Mouse (Mus musculus) limb, embryonic 10.5 days (tissue): ENCODE results near the gene S100a2. TPM values are rescaled to one million over a fixed set of nuclear protein-coding genes. Genes with fewer than 3 reads are reported as not detected.

Source experiments
- DNase-seq: peaks from one replicate; pipeline ENCODE4 v3.0.0-alpha.2; 2017; ENCODE audit warnings: low spot score
- H3K27ac ChIP-seq: fragments of 300-500 bp; sonication (generic); 2 replicates; pipeline ENCODE4 v1.5.1; 2016; ENCODE audit warnings: mild to moderate bottlenecking
- H3K27me3 ChIP-seq: fragments of 300-500 bp; sonication (generic); 2 replicates; pipeline ENCODE4 v1.6.1; 2016; ENCODE audit warnings: low read depth, mild to moderate bottlenecking; ENCODE audit not compliant: poor library complexity, severe bottlenecking
- H3K36me3 ChIP-seq: fragments of 300-500 bp; sonication (generic); 2 replicates; pipeline ENCODE4 v1.6.1; 2016; ENCODE audit warnings: mild to moderate bottlenecking, moderate library complexity
- H3K4me1 ChIP-seq: fragments of 300-500 bp; sonication (generic); 2 replicates; pipeline ENCODE4 v1.6.1; 2016
- H3K4me3 ChIP-seq: fragments of 300-500 bp; sonication (generic); 2 replicates; pipeline ENCODE4 v1.5.1; 2016; ENCODE audit warnings: mild to moderate bottlenecking, moderate library complexity
- H3K9me3 ChIP-seq: fragments of 300-500 bp; sonication (generic); replicated peaks from 2 replicates; pipeline ENCODE4 v1.6.1; 2016; ENCODE audit warnings: mild to moderate bottlenecking
- WGBS: fragments of 180-500 bp; shearing (Covaris S2); methylation state at CpG from one replicate; pipeline ENCODE4 v1.1.7; 2016; 5-methylcytosine and 5-hydroxymethylcytosine counted together
- polyA plus RNA-seq: library from polyadenylated mRNA; unstranded; fragments of >200 nt; fragmentation: Nextera tagmentation; extraction: Ambion mirVana; gene quantifications from 2 replicates; pipeline ENCODE4 v1.2.1, GENCODE M21; 2016

The S100a2 gene
- polyA plus RNA-seq = not detected in 2 replicates

DNA sequence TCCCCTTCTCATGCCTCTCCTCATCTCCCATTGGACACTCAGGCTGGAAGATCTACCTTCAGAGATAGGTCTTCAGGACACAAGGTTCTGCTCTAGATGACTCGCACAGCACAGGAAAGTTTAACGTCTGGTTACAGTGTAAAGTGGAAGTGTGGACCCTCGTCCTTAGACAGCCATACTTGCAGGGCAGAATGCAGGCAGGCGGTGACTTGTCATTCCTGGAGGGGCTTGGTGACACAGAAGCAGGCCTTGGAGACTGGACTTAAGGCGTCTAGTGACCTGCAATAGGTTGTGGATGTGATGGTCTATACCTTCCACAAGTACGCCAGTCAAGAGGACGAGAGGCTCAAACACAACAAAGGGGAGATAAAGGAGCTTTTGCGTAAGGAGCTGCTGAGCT is at the start of gene S100a2:
S100a2 (plus strand) TSS at position 301 of the 400 bp plus-strand sequence.
- no peaks in the 10 kb centered on the region for H3K9me3 ChIP-seq
- WGBS = 91% methylated on average over 8 of the region's 8 CpGs
- no peak within 1 kb of the TSS for H3K27ac ChIP-seq
- no peak within 1 kb of the TSS for H3K4me3 ChIP-seq
- no peak for DNase-seq
- H3K4me1 ChIP-seq = no peaks in the 10 kb centered on the region
- H3K27me3 ChIP-seq = no peaks in the 10 kb centered on the region
- no peaks in the 10 kb centered on the region for H3K36me3 ChIP-seq

DNA sequence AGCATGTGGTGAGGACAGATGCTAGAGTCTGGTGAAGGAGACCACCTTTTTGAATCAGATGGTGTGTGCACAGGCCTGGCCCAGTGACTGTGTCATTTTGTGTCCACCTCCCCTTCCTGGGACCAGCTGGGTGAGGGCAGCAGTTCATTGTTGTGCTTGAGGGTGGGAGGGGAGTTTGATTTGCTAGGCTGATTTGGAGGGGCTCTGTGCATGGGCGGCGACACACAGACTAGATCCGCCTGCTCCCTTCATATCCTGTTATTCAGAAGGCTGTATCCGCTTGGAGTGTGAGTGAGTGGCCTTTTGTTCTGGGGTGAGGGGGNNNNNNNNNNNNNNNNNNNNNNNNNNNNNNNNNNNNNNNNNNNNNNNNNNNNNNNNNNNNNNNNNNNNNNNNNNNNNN is 49.1 kb upstream of the S100a2 start:
- DNase-seq = no peak

GRCm38 (mm10) chr3:90549676-90550420 is 40.2 kb upstream of the S100a2 start:
- Histone ChIP-seq H3K4me1 (peaks cover 18% of the 10 kb centered on the region), H3K27ac (no peak overlapping the region), H3K9me3 (no peaks in the 10 kb centered on the region), H3K27me3 (no peaks in the 10 kb centered on the region), H3K4me3 (no peak overlapping the region), H3K36me3 (no peaks in the 10 kb centered on the region)
- DNase-seq = peak; percentile 29
- WGBS = 38% methylated on average over 5 of the region's 5 CpGs

More for the DNA sequence above, 49.1 kb upstream of the S100a2 start:
- Histone ChIP-seq H3K27ac (peak overlapping the region; percentile 65), H3K4me1 (peaks cover 18% of the 10 kb centered on the region; the same call in 1 of the 2 replicates), H3K9me3 (no peaks in the 10 kb centered on the region), H3K36me3 (no peaks in the 10 kb centered on the region), H3K27me3 (peaks cover 20% of the 10 kb centered on the region; the same call in 1 of the 2 replicates), H3K4me3 (no peak overlapping the region)
- WGBS = 77% methylated on average over 4 of the region's 4 CpGs

GRCm38 (mm10) chr3:90550421-90550790 is 39.6 kb upstream of the S100a2 start:
- DNase-seq = no peak
- H3K4me3 ChIP-seq = no peak overlapping the region
- 88% methylated on average over 2 of the region's 2 CpGs for WGBS
- no peaks in the 10 kb centered on the region for H3K27me3 ChIP-seq
- no peak overlapping the region for H3K27ac ChIP-seq
- H3K36me3 ChIP-seq = no peaks in the 10 kb centered on the region
- peaks cover 18% of the 10 kb centered on the region for H3K4me1 ChIP-seq
- no peaks in the 10 kb centered on the region for H3K9me3 ChIP-seq

DNA sequence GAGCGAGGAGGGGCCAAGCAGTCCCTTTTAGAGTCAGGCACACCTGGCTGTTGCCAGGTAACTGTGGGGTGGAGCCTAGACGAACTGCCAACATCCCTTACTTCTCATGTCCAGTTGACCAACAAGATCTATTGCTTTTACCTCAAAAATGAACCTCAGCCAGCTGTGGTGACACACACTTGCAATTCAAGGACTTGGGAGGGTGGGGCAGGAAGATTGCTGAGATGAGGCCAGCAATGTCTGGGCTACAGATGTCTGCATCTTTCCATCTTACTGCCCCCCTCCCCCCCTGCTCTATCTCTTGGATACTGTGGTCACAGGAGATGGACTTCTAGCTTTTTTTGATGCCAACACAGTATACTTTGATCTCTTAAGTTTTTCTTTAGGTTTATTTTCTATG is 37.8 kb upstream of the S100a2 start:
- peaks cover 18% of the 10 kb centered on the region for H3K4me1 ChIP-seq
- 89% methylated on average over 2 of the region's 2 CpGs for WGBS
- H3K4me3 ChIP-seq = no peak overlapping the region
- H3K9me3 ChIP-seq = no peaks in the 10 kb centered on the region
- no peaks in the 10 kb centered on the region for H3K36me3 ChIP-seq
- DNase-seq = no peak
- no peak overlapping the region for H3K27ac ChIP-seq
- no peaks in the 10 kb centered on the region for H3K27me3 ChIP-seq

DNA sequence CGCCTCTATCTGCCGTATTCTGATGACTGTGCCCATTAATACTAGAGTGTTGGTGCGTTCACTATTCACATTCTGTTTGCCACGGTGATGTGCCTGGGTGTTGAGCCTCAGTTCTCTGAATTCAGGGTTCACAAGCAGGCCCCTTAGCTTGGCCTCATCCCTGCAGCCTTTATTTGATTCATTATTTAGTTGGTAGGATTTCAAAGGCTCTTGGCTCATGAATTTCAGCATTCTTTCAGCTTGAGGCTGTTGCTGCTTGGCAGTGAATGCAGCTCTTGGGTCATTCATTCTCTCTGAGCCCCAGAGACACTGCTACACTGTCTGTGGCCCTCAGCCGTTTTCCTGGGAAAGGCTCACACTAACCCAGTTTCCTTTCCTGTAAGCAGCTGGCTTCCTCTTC is 34.1 kb upstream of the S100a2 start:
- WGBS = 79% methylated on average over 5 of the region's 5 CpGs
- no peaks in the 10 kb centered on the region for H3K9me3 ChIP-seq
- DNase-seq = no peak

GRCm38 (mm10) chr3:90560008-90560628 is 29.9 kb upstream of the S100a2 start, which contains the start of gene S100a3:
Gene S100a3 (plus strand): TSS chr3:90560578.
- WGBS = 82% methylated on average over 6 of the region's 6 CpGs
- Histone ChIP-seq H3K36me3 (no peaks in the 10 kb centered on the region), H3K27me3 (no peaks in the 10 kb centered on the region), H3K4me1 (no peaks in the 10 kb centered on the region), H3K4me3 (no peak within 1 kb of the TSS), H3K27ac (no peak within 1 kb of the TSS), H3K9me3 (no peaks in the 10 kb centered on the region)
- peak; percentile 18 for DNase-seq

More for the DNA sequence above, 34.1 kb upstream of the S100a2 start:
- no peak overlapping the region for H3K4me3 ChIP-seq
- no peak overlapping the region for H3K27ac ChIP-seq
- H3K4me1 ChIP-seq = no peaks in the 10 kb centered on the region
- H3K27me3 ChIP-seq = no peaks in the 10 kb centered on the region
- H3K36me3 ChIP-seq = no peaks in the 10 kb centered on the region

GRCm38 (mm10) chr3:90574691-90575090 is 15.4 kb upstream of the S100a2 start:
- Histone ChIP-seq H3K4me3 (no peak overlapping the region), H3K27ac (no peak overlapping the region), H3K27me3 (no peaks in the 10 kb centered on the region), H3K9me3 (no peaks in the 10 kb centered on the region), H3K36me3 (no peaks in the 10 kb centered on the region), H3K4me1 (no peaks in the 10 kb centered on the region)
- DNase-seq = no peak
- 86% methylated on average over 5 of the region's 5 CpGs for WGBS

- Histone ChIP-seq H3K27me3 (no peaks in the 10 kb centered on the region), H3K36me3 (no peaks in the 10 kb centered on the region), H3K27ac (no peak overlapping the region), H3K4me3 (no peak overlapping the region), H3K9me3 (no peaks in the 10 kb centered on the region), H3K4me1 (no peaks in the 10 kb centered on the region)
- WGBS = 89% methylated on average over 3 of the region's 3 CpGs
- no peak for DNase-seq
Observed at GRCm38 (mm10) chr3:90575320-90575719, 14.7 kb upstream of the S100a2 start.

DNA sequence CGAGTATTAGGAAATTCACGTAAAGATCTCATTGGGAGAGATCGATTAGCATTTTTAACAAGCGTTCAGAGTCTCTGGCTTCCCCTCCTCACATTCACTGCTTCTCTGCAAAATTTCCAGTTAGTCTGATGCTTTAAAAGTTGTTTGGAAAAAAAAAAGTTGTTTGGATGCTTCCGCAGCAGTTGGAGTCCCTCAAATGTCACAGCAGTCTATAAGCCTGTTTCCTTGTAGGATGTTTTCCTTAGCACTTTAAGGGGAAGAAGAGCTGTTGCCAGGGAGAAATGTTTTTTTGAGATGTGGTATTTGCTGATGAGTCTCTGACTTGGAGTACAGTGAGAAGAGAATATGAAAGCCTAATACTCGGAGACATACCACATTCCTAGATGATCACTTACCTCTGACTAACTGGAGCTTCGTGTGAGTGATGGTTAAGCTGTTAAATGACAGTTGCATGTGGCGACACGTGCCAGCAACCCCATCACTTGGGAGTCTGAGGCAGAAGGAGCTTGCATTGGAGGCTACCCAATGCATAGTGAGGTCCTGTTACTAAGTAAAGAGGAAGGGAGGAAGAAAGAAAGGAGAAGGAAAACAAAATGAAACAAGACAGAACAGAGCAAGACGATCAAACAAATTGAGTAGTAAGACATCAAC is 13.6 kb upstream of the S100a2 start:
- H3K27ac ChIP-seq = no peak overlapping the region
- H3K4me3 ChIP-seq = no peak overlapping the region
- H3K27me3 ChIP-seq = no peaks in the 10 kb centered on the region
- no peaks in the 10 kb centered on the region for H3K9me3 ChIP-seq
- no peaks in the 10 kb centered on the region for H3K36me3 ChIP-seq
- DNase-seq = no peak
- no peaks in the 10 kb centered on the region for H3K4me1 ChIP-seq
- WGBS = 74% methylated on average over 10 of the region's 10 CpGs

GRCm38 (mm10) chr3:90579433-90579832 is 10.6 kb upstream of the S100a2 start:
- 80% methylated on average over 7 of the region's 7 CpGs for WGBS
- H3K9me3 ChIP-seq = no peaks in the 10 kb centered on the region
- no peak overlapping the region for H3K27ac ChIP-seq
- no peaks in the 10 kb centered on the region for H3K27me3 ChIP-seq
- no peak overlapping the region for H3K4me3 ChIP-seq
- DNase-seq = no peak
- no peaks in the 10 kb centered on the region for H3K36me3 ChIP-seq
- H3K4me1 ChIP-seq = no peaks in the 10 kb centered on the region

DNA sequence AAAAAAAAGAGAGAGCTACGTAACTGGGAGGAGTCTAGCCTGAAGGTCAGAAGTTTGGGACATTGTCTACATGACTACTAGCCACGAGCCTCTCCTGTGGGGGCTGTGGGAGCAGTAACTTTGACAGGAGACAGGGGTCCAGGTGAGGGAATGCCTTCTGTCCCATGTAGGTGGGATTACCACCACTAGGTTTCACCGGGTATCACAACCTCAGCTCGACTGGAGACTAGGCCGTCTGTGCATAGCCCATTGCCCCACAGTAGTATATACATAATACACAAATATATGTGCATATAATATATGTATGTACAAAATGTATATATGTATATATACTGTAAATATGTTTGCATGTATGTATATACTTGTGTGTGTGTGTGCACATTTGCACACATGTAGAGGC is 8.9 kb upstream of the S100a2 start:
- DNase-seq = no peak

GRCm38 (mm10) chr3:90582156-90582555 is 7.9 kb upstream of the S100a2 start:
- WGBS = 98% methylated on average over 1 of the region's 1 CpGs
- no peak for DNase-seq
- no peak overlapping the region for H3K4me3 ChIP-seq
- H3K36me3 ChIP-seq = no peaks in the 10 kb centered on the region
- no peak overlapping the region for H3K27ac ChIP-seq
- H3K27me3 ChIP-seq = no peaks in the 10 kb centered on the region
- H3K9me3 ChIP-seq = no peaks in the 10 kb centered on the region
- H3K4me1 ChIP-seq = no peaks in the 10 kb centered on the region

More for the DNA sequence above, 8.9 kb upstream of the S100a2 start:
- Histone ChIP-seq H3K9me3 (no peaks in the 10 kb centered on the region), H3K27me3 (no peaks in the 10 kb centered on the region), H3K36me3 (no peaks in the 10 kb centered on the region), H3K4me1 (no peaks in the 10 kb centered on the region), H3K4me3 (no peak overlapping the region), H3K27ac (no peak overlapping the region)
- WGBS = 88% methylated on average over 5 of the region's 5 CpGs
